Mouse (Mus musculus) kidney, adult 2 months (tissue): ENCODE measurements around the gene Fam24b.

Source experiments
- CTCF ChIP-seq: fragments of 200-500 bp; conservative IDR thresholded peaks from 2 replicates; pipeline ENCODE4 v1.5.1; 2011; ENCODE audit warnings: low read depth, mild to moderate bottlenecking, control low read depth, low read length, moderate library complexity, mixed read lengths; ENCODE audit not compliant: insufficient read depth, insufficient read length
- POLR2A ChIP-seq: fragments of 200-500 bp; IDR thresholded peaks from one replicate; pipeline ENCODE4 v1.6.1; 2011; ENCODE audit warnings: low read depth, low read length, control low read depth

DNA sequence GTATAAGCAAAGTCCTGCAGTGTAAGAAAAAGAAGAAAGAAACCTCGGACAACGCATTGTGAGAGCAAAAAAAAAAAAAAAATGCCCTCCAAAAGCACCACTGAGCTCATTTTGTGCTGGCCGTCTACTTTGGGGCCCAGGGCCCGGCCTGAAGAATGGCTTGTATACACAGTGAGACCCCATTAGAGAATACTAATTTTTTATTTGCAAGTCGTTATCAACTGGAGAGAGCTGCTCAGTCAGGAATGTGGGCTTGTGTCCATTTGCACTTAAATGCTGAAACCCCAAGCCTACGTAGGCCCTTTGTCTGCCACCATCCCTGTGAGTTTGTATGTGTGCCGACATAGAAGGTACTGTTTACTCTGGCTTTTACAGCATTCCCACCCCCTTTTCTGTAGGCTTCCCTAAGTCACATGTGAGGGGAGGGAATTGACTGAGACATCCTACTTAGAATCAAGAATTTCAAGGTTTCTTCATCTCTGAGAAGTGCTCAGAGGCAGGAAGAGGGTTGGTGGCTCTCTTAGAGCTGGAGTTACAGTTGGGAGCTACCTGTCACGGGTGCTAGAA is 8.3 kb upstream of the Fam24b start:
- no peak for TF ChIP-seq CTCF
- no peak for TF ChIP-seq POLR2A
